Mouse (Mus musculus): ENCODE results near the gene Gpr152. TPM values are rescaled to one million over a fixed set of nuclear protein-coding genes. Genes with fewer than 3 reads are reported as not detected.

Gpr152 gene
- total RNA-seq, 2 experiments from 2014 or later, result not detected

DNA sequence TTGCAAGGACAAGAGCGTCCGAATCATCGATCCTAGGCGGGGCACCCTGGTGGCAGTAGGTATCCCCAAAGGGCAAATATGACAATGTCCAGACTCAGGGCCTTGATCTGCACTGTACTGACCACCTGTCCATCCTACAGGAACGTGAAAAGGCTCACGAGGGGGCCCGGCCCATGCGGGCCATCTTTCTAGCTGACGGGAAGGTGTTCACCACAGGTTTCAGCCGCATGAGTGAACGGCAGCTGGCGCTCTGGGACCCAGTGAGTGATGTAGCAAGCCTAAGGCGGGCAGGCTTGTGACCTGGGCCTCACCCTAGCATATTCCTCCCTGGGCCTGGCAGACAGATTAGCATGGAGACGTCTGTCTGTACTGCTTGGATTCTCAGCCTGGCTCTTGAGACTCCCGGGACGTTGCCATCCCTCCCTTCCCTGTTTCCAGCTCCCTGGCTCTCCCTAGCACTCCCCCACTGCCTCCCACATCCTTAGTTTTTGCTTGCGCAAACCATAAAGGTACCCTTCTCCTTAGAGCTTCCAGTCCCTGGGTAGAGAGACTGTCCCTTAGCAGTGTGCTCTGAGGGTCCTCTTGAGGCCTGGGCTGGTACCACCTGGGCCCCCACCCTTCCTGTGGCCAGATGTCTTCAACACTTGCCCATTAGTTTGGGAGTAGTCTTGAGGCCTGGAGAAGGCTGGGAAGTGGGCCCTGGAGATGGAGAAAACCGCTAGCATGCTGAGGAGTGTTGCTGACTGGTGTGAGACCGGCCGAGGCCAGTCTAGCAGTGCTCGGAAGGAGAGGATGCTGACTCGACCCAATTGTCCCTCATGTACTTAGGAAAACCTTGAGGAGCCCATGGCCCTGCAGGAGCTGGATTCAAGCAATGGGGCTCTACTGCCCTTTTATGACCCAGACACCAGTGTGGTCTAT is 11.2 kb downstream of the Gpr152 start:
- intact Hi-C loops (cut with DNase I), result no loop called here

DNA sequence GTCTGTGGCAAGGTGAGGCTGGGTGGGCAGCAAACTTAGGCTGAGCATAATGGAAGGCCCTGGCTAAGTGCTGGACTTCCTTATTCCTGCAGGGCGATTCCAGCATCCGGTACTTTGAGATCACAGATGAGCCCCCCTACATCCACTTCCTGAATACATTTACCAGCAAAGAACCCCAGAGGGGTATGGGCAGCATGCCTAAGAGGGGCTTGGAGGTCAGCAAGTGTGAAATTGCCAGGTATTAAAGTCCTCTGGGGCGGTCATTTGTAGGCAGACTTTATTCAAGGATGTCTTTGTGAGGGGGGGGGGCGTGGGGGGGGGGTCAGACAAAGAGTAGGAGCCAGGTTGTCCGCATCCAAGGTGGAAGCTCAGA is 11.9 kb downstream of the Gpr152 start:
- DNase-seq, result no peak
- Histone ChIP-seq H3K4me3 (no peak overlapping the region), H3K27ac (no peak overlapping the region)
- intact Hi-C loops (cut with DNase I), result no loop called here
- TF ChIP-seq CTCF (IDR thresholded peaks at IDR 0.05), result no peak

More for the DNA sequence above, 11.2 kb downstream of the Gpr152 start:
- TF ChIP-seq CTCF (IDR thresholded peaks at IDR 0.05), result no peak
- Histone ChIP-seq H3K27ac (no peak overlapping the region), H3K4me3 (no peak overlapping the region)
- no peak for DNase-seq

DNA sequence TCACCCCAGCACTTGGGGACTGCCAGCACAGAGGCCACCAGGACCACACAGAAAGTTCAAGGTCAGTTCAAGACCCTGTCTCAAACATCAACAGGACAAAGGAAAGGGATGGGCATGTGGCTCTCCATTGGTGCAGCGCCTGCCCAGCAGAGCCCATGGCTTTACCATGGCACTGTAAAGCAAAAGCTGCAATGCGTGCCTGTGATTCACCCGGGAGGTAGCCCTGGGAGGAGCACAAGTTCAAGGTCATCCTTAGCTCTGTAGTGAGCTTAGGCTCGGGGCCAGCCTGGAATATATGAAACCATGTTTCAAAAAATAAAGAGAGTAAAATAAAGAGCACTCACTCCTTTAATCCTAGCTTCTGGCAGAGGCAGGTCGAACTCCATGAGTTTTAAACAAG is 12.3 kb downstream of the Gpr152 start:
- H3K27ac ChIP-seq, result no peak overlapping the region
- intact Hi-C loops (cut with DNase I), result no loop called here
- no peak for TF ChIP-seq CTCF (IDR thresholded peaks at IDR 0.05)
- DNase-seq, result no peak
- no peak overlapping the region for H3K4me3 ChIP-seq

DNA sequence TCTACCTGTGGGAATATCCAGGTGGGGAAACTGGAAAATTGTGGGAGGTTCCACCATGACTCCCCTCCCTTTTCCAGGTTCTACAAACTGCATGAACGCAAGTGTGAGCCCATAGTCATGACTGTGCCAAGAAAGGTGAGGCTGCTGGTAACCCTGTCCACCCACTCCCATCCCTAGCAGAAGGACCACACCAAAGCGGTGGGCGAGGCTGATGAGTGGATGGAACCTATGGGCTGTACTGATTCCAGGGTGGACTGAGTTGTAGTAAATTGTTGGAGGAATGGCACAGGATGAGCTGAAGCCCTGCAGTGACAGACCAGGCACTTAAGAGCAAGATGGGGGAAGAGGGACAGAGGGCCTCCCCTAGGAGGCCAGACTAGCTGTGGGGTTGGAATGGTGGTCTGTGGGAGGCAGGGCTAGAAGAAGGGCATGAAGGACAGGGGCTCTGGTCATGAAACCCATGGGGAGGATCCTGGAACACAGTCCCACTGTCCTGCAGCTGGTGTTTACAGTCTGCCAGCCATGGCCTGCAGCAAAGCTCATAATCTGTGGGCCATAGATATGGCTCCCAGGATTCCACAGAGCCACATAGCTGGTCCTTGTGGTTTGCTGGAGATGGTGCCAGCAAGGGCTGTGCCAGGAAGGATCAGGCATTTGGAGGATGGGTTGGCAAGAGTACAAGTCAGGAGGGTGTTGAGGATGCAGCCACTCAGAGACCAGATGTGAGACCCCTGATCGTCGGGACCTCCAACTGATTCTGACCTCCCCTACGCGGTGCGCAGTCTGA is 13.1 kb downstream of the Gpr152 start:
- intact Hi-C loops (cut with DNase I), result no loop called here
- no peak overlapping the region for H3K27ac ChIP-seq
- H3K4me3 ChIP-seq, result no peak overlapping the region
- no peak for DNase-seq
- TF ChIP-seq CTCF (IDR thresholded peaks at IDR 0.05), result no peak

DNA sequence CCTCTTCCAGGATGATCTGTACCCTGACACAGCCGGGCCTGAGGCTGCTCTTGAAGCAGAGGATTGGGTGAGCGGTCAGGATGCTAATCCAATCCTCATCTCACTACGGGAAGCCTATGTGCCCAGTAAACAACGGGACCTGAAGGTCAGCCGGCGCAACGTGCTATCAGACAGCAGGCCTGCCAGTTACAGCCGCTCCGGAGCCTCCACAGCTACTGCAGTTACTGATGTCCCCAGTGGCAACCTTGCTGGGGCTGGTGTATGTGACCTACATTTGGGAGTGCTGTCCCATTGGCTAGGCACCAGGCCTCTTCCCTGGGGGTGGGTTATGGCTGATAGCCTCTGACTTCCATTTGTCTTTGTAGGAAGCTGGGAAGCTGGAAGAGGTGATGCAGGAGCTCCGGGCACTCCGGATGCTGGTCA is 13.7 kb downstream of the Gpr152 start, which contains the start of gene Ptprcap:
Ptprcap (plus strand) TSS at position 373 of the 423 bp plus-strand sequence.
- no peak for DNase-seq
- TF ChIP-seq CTCF (IDR thresholded peaks at IDR 0.05), result no peak
- H3K4me3 ChIP-seq, result no peak within 1 kb of the TSS
- intact Hi-C loops (cut with DNase I), result no loop called here
- 0 out of 2 replicates have a peak within 1 kb of the TSS, but pooled peaks have one; percentile 8 for H3K27ac ChIP-seq

DNA sequence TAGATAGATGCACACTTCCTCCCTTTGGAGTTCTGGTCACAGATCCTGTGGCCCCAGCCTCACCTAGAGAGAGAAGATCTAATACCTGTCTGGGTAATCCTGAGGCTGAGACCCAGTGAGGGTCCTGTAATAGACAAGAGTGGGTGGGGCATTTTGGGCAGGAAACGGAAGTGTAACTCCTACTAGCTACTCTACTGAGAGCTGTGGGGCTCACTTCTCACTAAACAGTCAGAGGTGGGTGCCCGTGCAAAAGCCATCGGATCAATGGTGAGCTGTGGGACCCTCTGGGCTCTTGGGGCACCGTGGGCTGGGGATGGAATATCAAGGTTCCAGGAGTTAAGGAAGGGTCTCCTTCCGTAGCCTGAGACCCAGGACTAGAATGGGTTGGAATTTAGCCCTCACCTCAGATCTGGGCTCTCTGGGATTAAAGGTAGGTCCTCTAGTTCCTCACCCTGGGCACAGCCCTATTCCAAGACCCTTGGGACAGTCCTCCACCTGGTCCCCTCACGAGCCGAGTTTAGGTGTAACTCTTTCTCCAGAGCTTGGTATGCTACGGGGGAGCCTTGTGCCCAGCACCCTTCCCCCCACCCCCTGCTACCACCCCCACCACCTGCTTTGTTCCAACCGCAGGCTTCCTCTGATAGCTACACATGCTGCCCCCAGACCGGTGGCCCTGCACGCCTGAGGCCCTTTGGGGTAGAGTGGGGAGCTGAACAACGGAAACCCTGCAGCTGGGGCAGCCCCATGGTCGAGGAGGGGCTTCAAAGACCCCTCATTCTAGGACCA is 15.0 kb downstream of the Gpr152 start:
- no peak overlapping the region for H3K4me3 ChIP-seq

DNA sequence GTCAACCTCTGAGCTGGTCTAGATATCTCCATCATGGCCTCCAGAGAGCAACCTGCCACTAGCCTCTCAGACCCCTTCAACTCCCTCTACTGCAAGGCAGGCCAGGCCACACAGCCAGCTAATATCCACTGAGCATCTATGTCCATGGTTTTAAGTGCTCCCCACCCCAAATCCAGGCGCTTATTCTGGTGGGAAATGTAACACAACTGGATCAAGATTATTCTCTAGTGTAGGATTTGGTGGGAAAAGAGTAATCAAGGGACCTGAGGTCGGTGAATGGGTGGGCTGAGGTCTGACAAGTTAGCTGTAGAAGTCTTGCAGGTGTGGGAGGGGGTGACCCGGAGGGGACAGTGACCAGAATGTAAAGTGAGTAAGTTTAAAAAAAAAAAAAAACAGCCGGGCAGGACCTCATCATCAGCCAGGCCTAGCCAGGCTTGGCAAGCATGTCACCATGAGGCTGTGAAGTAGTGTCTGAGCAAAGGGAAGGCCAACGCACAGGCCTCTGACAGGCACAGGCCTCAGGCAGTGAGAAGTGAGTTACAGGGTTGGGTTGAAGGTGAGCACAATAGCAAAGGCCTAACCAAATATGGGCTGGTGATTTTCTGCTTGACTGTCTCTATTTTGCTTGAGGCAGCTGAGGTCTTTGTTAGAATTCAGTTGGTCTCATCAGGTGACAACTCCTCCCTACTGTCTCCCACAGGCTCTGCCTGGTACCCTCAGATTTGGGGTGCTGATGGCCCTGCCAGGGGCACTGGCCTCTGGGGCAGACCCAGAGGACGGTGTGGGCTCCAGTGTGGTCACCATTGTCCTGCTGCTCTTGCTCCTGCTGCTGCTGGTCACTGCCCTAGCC is 15.9 kb downstream of the Gpr152 start:
- intact Hi-C loops (cut with DNase I), result no loop called here
- no peak for TF ChIP-seq CTCF (IDR thresholded peaks at IDR 0.05)
- no peak for DNase-seq
- H3K4me3 ChIP-seq, result no peak overlapping the region
- H3K27ac ChIP-seq, result no peak overlapping the region

More for the DNA sequence above, 15.0 kb downstream of the Gpr152 start:
- no peak for TF ChIP-seq CTCF (IDR thresholded peaks at IDR 0.05)
- 0 out of 2 replicates have a peak overlapping the region, but pooled peaks have one; percentile 8 for H3K27ac ChIP-seq
- DNase-seq, result no peak
- intact Hi-C loops (cut with DNase I), result no loop called here

DNA sequence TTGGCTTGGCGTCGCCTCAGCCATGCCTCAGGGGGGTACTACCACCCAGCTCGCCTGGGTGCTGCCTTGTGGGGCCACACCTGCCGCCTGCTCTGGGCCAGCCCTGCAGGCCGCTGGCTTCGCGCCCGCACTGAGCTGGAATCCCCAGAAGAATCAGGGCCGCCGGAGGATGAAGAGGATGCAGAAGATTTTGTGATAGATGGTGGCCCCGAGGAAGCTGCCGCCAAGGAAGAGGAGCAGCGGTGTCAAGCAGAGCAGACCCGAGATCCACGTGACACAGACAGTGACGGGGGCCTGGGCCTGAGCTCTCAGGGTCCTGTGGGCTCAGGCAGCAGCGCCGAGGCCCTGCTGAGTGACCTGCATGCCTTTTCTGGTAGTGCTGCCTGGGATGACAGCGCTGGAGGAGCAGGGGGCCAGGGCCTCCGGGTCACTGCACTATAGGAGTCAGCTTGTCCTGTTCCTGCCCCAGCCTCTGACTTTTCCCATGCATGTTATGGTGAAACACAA is 16.5 kb downstream of the Gpr152 start:
- DNase-seq, result no peak
- intact Hi-C loops (cut with DNase I), result no loop called here
- Histone ChIP-seq H3K27ac (no peak overlapping the region), H3K4me3 (no peak overlapping the region)
- TF ChIP-seq CTCF (IDR thresholded peaks at IDR 0.05), result no peak

DNA sequence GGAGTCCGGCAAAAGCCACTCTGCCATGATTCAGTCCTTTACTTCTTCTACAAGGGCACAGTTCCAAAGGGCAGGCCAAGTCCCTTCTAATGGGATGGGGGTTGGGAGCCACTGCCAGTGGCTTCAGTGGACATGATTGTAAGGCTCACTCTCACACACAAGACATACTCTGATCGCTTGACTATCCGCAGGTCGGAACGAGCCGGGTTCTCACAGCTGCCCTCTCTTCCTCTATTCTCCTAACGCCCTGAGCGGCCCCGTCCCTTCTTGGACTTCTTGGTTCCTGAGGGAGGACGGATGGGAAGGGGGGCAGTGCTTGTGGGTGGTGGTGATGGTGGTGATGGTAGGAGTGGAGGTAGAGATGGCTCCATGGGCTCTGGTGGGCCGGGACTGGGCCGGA is 17.2 kb downstream of the Gpr152 start:
- intact Hi-C loops (cut with DNase I), result no loop called here
- H3K27ac ChIP-seq, result no peak overlapping the region
- TF ChIP-seq CTCF (IDR thresholded peaks at IDR 0.05), result no peak
- no peak for DNase-seq
- no peak overlapping the region for H3K4me3 ChIP-seq

DNA sequence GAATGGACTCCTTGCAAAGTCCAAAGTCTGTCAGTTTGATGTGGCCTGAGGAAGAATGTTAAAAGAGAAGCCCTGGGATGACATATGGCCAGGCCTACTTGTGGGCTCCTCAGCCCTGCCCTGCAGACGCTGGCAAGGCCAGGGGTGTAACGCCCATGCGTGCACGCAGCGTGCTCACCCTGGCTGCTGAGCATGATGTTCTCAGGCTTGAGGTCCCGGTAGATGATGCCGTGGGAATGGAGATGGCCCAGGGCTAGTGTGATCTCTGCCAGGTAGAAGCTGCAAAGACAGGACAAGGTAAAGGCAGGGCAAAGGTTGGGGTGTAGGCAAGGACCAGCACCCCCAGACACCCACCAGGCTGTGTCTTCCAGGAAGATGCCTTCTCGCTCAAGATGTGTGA is 19.5 kb downstream of the Gpr152 start:
- intact Hi-C loops (cut with DNase I), result no loop called here
- no peak for DNase-seq
- Histone ChIP-seq H3K27ac (no peak overlapping the region), H3K4me3 (no peak overlapping the region)
- no peak for TF ChIP-seq CTCF (IDR thresholded peaks at IDR 0.05)

All from gastrocnemius, adult 2 months (tissue).